Mouse (Mus musculus) liver, postnatal 0 days (tissue): ENCODE results near the gene Kirrel3.

Experiments used
- CTCF ChIP-seq: sonication (generic); IDR thresholded peaks from 2 replicates; pipeline ENCODE4 v1.5.1; 2016; ENCODE audit warnings: antibody characterized with exemption, low read depth
- EP300 ChIP-seq: IDR thresholded peaks from 2 replicates; pipeline ENCODE4 v1.6.1; 2016; ENCODE audit warnings: antibody characterized with exemption, low read depth, mild to moderate bottlenecking

DNA sequence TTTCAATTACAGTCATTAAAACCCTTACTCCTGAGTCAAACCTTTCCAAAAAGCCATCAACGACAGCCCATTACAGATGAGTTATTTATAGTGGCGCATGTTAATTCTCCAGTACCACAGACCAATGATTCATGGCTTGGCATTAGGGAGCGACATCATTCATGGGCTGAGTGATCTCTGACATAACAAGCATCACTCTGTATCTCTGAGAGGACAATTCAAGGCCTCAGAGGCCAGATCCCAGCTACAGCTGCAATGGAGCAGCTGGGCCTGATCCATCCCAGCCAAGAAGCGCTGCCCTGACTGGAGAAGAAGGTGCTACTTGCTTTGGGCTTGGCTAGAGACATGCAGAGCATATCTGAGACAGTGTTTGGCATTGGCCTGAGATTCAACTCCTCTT lies 37.2 kb upstream of the Kirrel3 start:
- TF ChIP-seq CTCF (no peak), EP300 (no peak)
